Mouse (Mus musculus) testis, adult 2 months (tissue): ENCODE data around the gene Pecr.

ENCODE experiments used
- CTCF ChIP-seq: fragments of 200-500 bp; IDR thresholded peaks from 2 replicates; pipeline ENCODE4 v1.5.1; 2012; ENCODE audit warnings: low read depth, mild to moderate bottlenecking, inconsistent platforms, low read length, moderate library complexity; ENCODE audit not compliant: control insufficient read depth, insufficient read depth, insufficient replicate concordance
- POLR2A ChIP-seq: fragments of 200-500 bp; IDR thresholded peaks from 2 replicates; pipeline ENCODE4 v1.6.1; 2012; ENCODE audit warnings: low read depth, mild to moderate bottlenecking, inconsistent platforms, low read length, moderate library complexity; ENCODE audit not compliant: control insufficient read depth

DNA sequence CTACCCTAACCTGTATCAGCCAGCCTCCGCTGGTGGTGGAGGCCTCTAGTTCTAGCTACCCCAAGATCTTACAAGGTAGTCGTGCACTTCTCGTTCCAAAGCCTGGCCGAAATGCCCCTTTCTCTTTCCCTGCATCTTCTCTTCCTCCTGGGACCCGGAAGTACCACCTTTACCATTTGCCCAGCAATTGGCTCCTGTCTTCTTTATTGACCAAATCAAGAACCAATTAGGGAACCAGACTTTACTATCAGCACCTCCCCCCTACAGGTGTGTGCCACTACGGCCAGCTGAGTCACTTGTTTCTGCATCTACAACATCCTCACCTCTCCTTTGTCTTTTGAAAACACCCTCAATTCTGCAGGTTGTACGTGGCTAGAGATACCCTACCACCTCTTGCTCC lies 67.4 kb downstream of the Pecr start:
- TF ChIP-seq CTCF (no peak), POLR2A (no peak)
